ENCODE assay signal across 7 mouse cellular contexts in genomic region chr19:46503351-46504084, GRCm38 (mm10). TPM values are rescaled to one million over a fixed set of nuclear protein-coding genes. Genes with fewer than 3 reads are reported as not detected.
DNase-seq lines count a peak whose midpoint lies in the region; TF ChIP-seq lines count a peak whose summit lies in the region.

No protein-coding gene starts in this region.

- peaks cover 9 to 13% of the 10 kb centered on the region in 2 experiments for H3K4me1 ChIP-seq in ES-E14 (ENCODE audit: control insufficient read depth in 2 of 2, insufficient read depth in 2 of 2, low read length in 2 of 2, poor library complexity in 1 of 2)

- H3K36me3 ChIP-seq in ES-E14 (ENCODE audit: control insufficient read depth, insufficient read depth, low read length, poor library complexity, severe bottlenecking), result peaks cover 25% of the 10 kb centered on the region

- peak overlapping the region; percentile 91 for H3K27ac ChIP-seq in ES-E14 (ENCODE audit: insufficient read depth, low read depth, low read length, poor library complexity, severe bottlenecking)

- under 1% methylated on average over 21 of the region's 21 CpGs for WGBS in large intestine, adult 2 months

- peak; percentile 91 for DNase-seq in ES-E14 (ENCODE audit: low read depth, low spot score)
- peak; percentile 91 for DNase-seq in adrenal gland, adult 2 months
- DNase-seq in fibroblast of lung, adult 2 months (ENCODE audit: low read depth), result peak; percentile 89
- peak; percentile 78 for DNase-seq in heart, postnatal 25 days (ENCODE audit: low spot score)
- DNase-seq in large intestine, adult 2 months (ENCODE audit: low read depth, low spot score), result peak; percentile 88
- peak; percentile 59 for DNase-seq in mesoderm, embryonic 11.5 days (ENCODE audit: low read depth, low spot score)
- DNase-seq in spleen, postnatal 14 days (ENCODE audit: low spot score in 2 of 2), result peak; percentile 54 to 61

- no peaks in the 10 kb centered on the region for H3K9me3 ChIP-seq in ES-E14 (ENCODE audit: control insufficient read depth, insufficient read depth, low read depth, low read length)

- in situ Hi-C loops in ES-E14 (cut with MboI; ENCODE audit: low sequenced_read_pairs in 2 of 2, unreplicated experiment in 2 of 2), result no loop called here

- peak overlapping the region; percentile 96 for H3K9ac ChIP-seq in ES-E14 (ENCODE audit: insufficient read depth, low read depth, low read length, poor library complexity, severe bottlenecking)

- H3K4me3 ChIP-seq in ES-E14 (ENCODE audit: insufficient read depth in 1 of 2, low read depth in 1 of 2, low read length in 2 of 2, poor library complexity in 1 of 2, severe bottlenecking in 1 of 2), result peak overlapping the region; percentile 76 to 92

- intact Hi-C loops in heart, postnatal 25 days (cut with DNase I), result loop anchor here (5.0 kb wide), 1 partner anchor 106 kb away; the partner anchor contains the start of genes Actr1a and Sufu

TF ChIP-seq in ES-E14, 5 proteins besides CTCF, POLR2A, EP300 and RAD21:
- TF ChIP-seq CHD2 (IDR thresholded peaks at IDR 0.05; ENCODE audit: low read depth, low read length), result no peak
- no peak for TF ChIP-seq ZC3H11A (IDR thresholded peaks at IDR 0.05; ENCODE audit: borderline replicate concordance, low read depth, low read length)
- TF ChIP-seq ZNF384 (IDR thresholded peaks at IDR 0.05; ENCODE audit: low read depth, low read length), result no peak
- no peak for TF ChIP-seq HCFC1 (IDR thresholded peaks at IDR 0.05; ENCODE audit: borderline replicate concordance, insufficient read depth, low read length)
- no peak for TF ChIP-seq MAFK (IDR thresholded peaks at IDR 0.05; ENCODE audit: insufficient read depth, low read depth, low read length)

RNA-seq across cellular contexts. Expression of gene Trim8, which starts 2.0 kb away (rescaled TPM):
- total RNA-seq in ES-E14 (2012; rRNA removed), result 26.1 and 33.2 TPM in 2 replicates
- 10 to 100 TPM; 38.0 to 66.4 TPM for total RNA-seq in adrenal gland, adult 2 months (2021)
- polyA plus RNA-seq in adrenal gland, adult 2 months (2012; rRNA removed), result 66.1 and 78.8 TPM in 2 replicates
- total RNA-seq in heart, postnatal 25 days (2021), result 10 to 100 TPM; 37.3 to 40.6 TPM
- polyA plus RNA-seq in large intestine, adult 2 months (2012; rRNA removed), result 16.4 and 19.7 TPM in 2 replicates

Comparison
In these comparisons a context has a peak if more than half of its experiments do, and no peak if none do; other contexts are left out.
1. Peak in every context shown above with its lines: DNase-seq, H3K4me3 ChIP-seq and H3K27ac ChIP-seq.